Mouse (Mus musculus): ENCODE measurements around the gene 9930111J21Rik2. TPM values are rescaled to one million over a fixed set of nuclear protein-coding genes. Genes with fewer than 3 reads are reported as not detected.
"Not testable (repeated sequence)": the region's sequence is repeated elsewhere in the genome, so short reads cannot be mapped to it uniquely, and the experiment has no call there.

Gene 9930111J21Rik2
- 0.21 and 0.41 TPM in 2 replicates for polyA plus RNA-seq (2014; fragmentation: Nextera tagmentation; extraction: Ambion mirVana)

- not testable (repeated sequence) for H3K4me3 ChIP-seq (replicated peaks; ENCODE audit: low read length); H3K9me3 ChIP-seq (ENCODE audit: control insufficient read depth, low read length); ATAC-seq (ENCODE audit: low FRiP score); H3K36me3 ChIP-seq (replicated peaks; ENCODE audit: control insufficient read depth, insufficient read depth); H3K27ac ChIP-seq; H3K27me3 ChIP-seq (ENCODE audit: control insufficient read depth, insufficient read depth, low read length); H3K9ac ChIP-seq; DNase-seq (ENCODE audit: low spot score); H3K4me2 ChIP-seq (replicated peaks); H3K4me1 ChIP-seq (replicated peaks; ENCODE audit: control insufficient read depth, insufficient read depth, low read length)
- WGBS, result 82% methylated on average over 1 of the region's 6 CpGs
Measured at GRCm38 (mm10) chr11:49051093-49051891, at the start of gene 9930111J21Rik2. 9930111J21Rik2 (minus strand) TSS chr11:49051242.

- DNase-seq (ENCODE audit: low spot score) (no peak), ATAC-seq (ENCODE audit: low FRiP score) (no peak)
- H3K27ac ChIP-seq, result no peak overlapping the region
- H3K9ac ChIP-seq, result no peak overlapping the region
- H3K27me3 ChIP-seq (ENCODE audit: control insufficient read depth, insufficient read depth, low read length), result no peaks in the 10 kb centered on the region
- H3K36me3 ChIP-seq (replicated peaks; ENCODE audit: control insufficient read depth, insufficient read depth), result no peaks in the 10 kb centered on the region
- H3K9me3 ChIP-seq (ENCODE audit: control insufficient read depth, low read length), result no peaks in the 10 kb centered on the region
- no peak overlapping the region for H3K4me2 ChIP-seq (replicated peaks)
- H3K4me3 ChIP-seq (replicated peaks; ENCODE audit: low read length), result no peak overlapping the region
- H3K4me1 ChIP-seq (replicated peaks; ENCODE audit: control insufficient read depth, insufficient read depth, low read length), result no peaks in the 10 kb centered on the region
- WGBS, result 86% methylated on average over 3 of the region's 3 CpGs
Measured at GRCm38 (mm10) chr11:49100409-49100808, 49.4 kb upstream of the 9930111J21Rik2 start.

- H3K27me3 ChIP-seq (ENCODE audit: control insufficient read depth, insufficient read depth, low read length), result no peaks in the 10 kb centered on the region
- no peak for ATAC-seq (ENCODE audit: low FRiP score)
- no peaks in the 10 kb centered on the region for H3K36me3 ChIP-seq (replicated peaks; ENCODE audit: control insufficient read depth, insufficient read depth)
- H3K4me3 ChIP-seq (replicated peaks; ENCODE audit: low read length), result no peak overlapping the region
- no peak for DNase-seq (ENCODE audit: low spot score)
- H3K4me2 ChIP-seq (replicated peaks), result no peak overlapping the region
- no peaks in the 10 kb centered on the region for H3K4me1 ChIP-seq (replicated peaks; ENCODE audit: control insufficient read depth, insufficient read depth, low read length)
- no peaks in the 10 kb centered on the region for H3K9me3 ChIP-seq (ENCODE audit: control insufficient read depth, low read length)
- H3K9ac ChIP-seq, result no peak overlapping the region
- WGBS, result 89% methylated on average over 4 of the region's 4 CpGs
- H3K27ac ChIP-seq, result no peak overlapping the region
Measured at GRCm38 (mm10) chr11:49095367-49095766, 44.3 kb upstream of the 9930111J21Rik2 start.

GRCm38 (mm10) chr11:49093861-49094660 is 43.0 kb upstream of the 9930111J21Rik2 start:
- DNase-seq (ENCODE audit: low spot score) (no peak), ATAC-seq (ENCODE audit: low FRiP score) (no peak)
- Histone ChIP-seq H3K9me3 (ENCODE audit: control insufficient read depth, low read length) (no peaks in the 10 kb centered on the region), H3K27ac (no peak overlapping the region), H3K27me3 (ENCODE audit: control insufficient read depth, insufficient read depth, low read length) (no peaks in the 10 kb centered on the region), H3K4me1 (replicated peaks; ENCODE audit: control insufficient read depth, insufficient read depth, low read length) (no peaks in the 10 kb centered on the region), H3K9ac (no peak overlapping the region), H3K4me3 (replicated peaks; ENCODE audit: low read length) (no peak overlapping the region), H3K4me2 (replicated peaks) (no peak overlapping the region), H3K36me3 (replicated peaks; ENCODE audit: control insufficient read depth, insufficient read depth) (no peaks in the 10 kb centered on the region)
- 91% methylated on average over 6 of the region's 6 CpGs for WGBS

GRCm38 (mm10) chr11:49092786-49093185 is 41.7 kb upstream of the 9930111J21Rik2 start:
- H3K9me3 ChIP-seq (ENCODE audit: control insufficient read depth, low read length), result no peaks in the 10 kb centered on the region
- H3K27me3 ChIP-seq (ENCODE audit: control insufficient read depth, insufficient read depth, low read length), result no peaks in the 10 kb centered on the region
- DNase-seq (ENCODE audit: low spot score), result no peak
- no peak overlapping the region for H3K4me2 ChIP-seq (replicated peaks)
- H3K4me1 ChIP-seq (replicated peaks; ENCODE audit: control insufficient read depth, insufficient read depth, low read length), result no peaks in the 10 kb centered on the region
- no peak overlapping the region for H3K27ac ChIP-seq
- H3K4me3 ChIP-seq (replicated peaks; ENCODE audit: low read length), result no peak overlapping the region
- 91% methylated on average over 2 of the region's 2 CpGs for WGBS
- no peaks in the 10 kb centered on the region for H3K36me3 ChIP-seq (replicated peaks; ENCODE audit: control insufficient read depth, insufficient read depth)
- H3K9ac ChIP-seq, result no peak overlapping the region
- no peak for ATAC-seq (ENCODE audit: low FRiP score)

GRCm38 (mm10) chr11:49092053-49092586 is 41.1 kb upstream of the 9930111J21Rik2 start:
- H3K4me3 ChIP-seq (replicated peaks; ENCODE audit: low read length), result no peak overlapping the region

GRCm38 (mm10) chr11:49091171-49091570 is 40.1 kb upstream of the 9930111J21Rik2 start:
- H3K9me3 ChIP-seq (ENCODE audit: control insufficient read depth, low read length), result no peaks in the 10 kb centered on the region
- WGBS, result 85% methylated on average over 4 of the region's 4 CpGs
- H3K27ac ChIP-seq, result no peak overlapping the region
- ATAC-seq (ENCODE audit: low FRiP score), result no peak
- H3K36me3 ChIP-seq (replicated peaks; ENCODE audit: control insufficient read depth, insufficient read depth), result no peaks in the 10 kb centered on the region
- no peaks in the 10 kb centered on the region for H3K27me3 ChIP-seq (ENCODE audit: control insufficient read depth, insufficient read depth, low read length)
- H3K4me1 ChIP-seq (replicated peaks; ENCODE audit: control insufficient read depth, insufficient read depth, low read length), result no peaks in the 10 kb centered on the region
- DNase-seq (ENCODE audit: low spot score), result no peak
- no peak overlapping the region for H3K4me3 ChIP-seq (replicated peaks; ENCODE audit: low read length)
- no peak overlapping the region for H3K4me2 ChIP-seq (replicated peaks)
- no peak overlapping the region for H3K9ac ChIP-seq

More at GRCm38 (mm10) chr11:49092053-49092586, 41.1 kb upstream of the 9930111J21Rik2 start:
- no peaks in the 10 kb centered on the region for H3K36me3 ChIP-seq (replicated peaks; ENCODE audit: control insufficient read depth, insufficient read depth)
- no peak overlapping the region for H3K9ac ChIP-seq
- H3K4me1 ChIP-seq (replicated peaks; ENCODE audit: control insufficient read depth, insufficient read depth, low read length), result no peaks in the 10 kb centered on the region
- 93% methylated on average over 1 of the region's 1 CpGs for WGBS
- DNase-seq (ENCODE audit: low spot score) (no peak), ATAC-seq (ENCODE audit: low FRiP score) (no peak)
- no peak overlapping the region for H3K27ac ChIP-seq
- no peaks in the 10 kb centered on the region for H3K27me3 ChIP-seq (ENCODE audit: control insufficient read depth, insufficient read depth, low read length)
- H3K9me3 ChIP-seq (ENCODE audit: control insufficient read depth, low read length), result no peaks in the 10 kb centered on the region
- H3K4me2 ChIP-seq (replicated peaks), result no peak overlapping the region

GRCm38 (mm10) chr11:49090551-49090950 is 39.5 kb upstream of the 9930111J21Rik2 start:
- no peak for ATAC-seq (ENCODE audit: low FRiP score)
- no peak for DNase-seq (ENCODE audit: low spot score)
- Histone ChIP-seq H3K9ac (no peak overlapping the region), H3K36me3 (replicated peaks; ENCODE audit: control insufficient read depth, insufficient read depth) (no peaks in the 10 kb centered on the region), H3K27ac (no peak overlapping the region), H3K27me3 (ENCODE audit: control insufficient read depth, insufficient read depth, low read length) (no peaks in the 10 kb centered on the region), H3K9me3 (ENCODE audit: control insufficient read depth, low read length) (no peaks in the 10 kb centered on the region), H3K4me2 (replicated peaks) (no peak overlapping the region), H3K4me3 (replicated peaks; ENCODE audit: low read length) (no peak overlapping the region), H3K4me1 (replicated peaks; ENCODE audit: control insufficient read depth, insufficient read depth, low read length) (no peaks in the 10 kb centered on the region)
- WGBS, result 96% methylated on average over 5 of the region's 5 CpGs
